Mouse (Mus musculus): Measurements from ENCODE around the gene Cyp19a1.

DNA sequence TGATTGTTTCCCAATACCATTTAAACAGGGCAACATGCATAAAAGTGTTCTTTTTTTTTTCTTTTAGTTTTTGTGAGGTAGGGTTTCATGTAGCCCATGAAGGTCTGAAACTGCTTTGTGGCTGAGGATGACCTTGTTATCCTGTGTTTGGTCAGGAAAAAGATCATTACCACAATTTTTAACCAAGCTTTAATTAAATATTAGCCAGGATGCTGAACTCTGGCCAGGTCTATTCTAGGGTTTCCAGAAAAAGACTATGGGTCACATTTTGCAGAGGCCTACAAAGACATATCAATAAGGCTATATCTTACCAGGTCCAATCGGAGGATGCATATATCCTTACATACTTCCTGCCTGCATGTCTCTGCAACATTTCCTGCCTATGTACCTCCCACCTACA lies 128.7 kb downstream of the Cyp19a1 start:
- TF ChIP-seq GATA1 (IDR thresholded peaks at IDR 0.05; ENCODE audit: borderline replicate concordance, low read length), result no peak
- no peak for TF ChIP-seq FLI1 (IDR thresholded peaks at IDR 0.05; ENCODE audit: low read length)

Measured in megakaryocyte, embryonic 14.5 days (primary cell).